Mouse (Mus musculus): Measurements from ENCODE around the gene Gcgr. TPM values are rescaled to one million over a fixed set of nuclear protein-coding genes. Genes with fewer than 3 reads are reported as not detected.

Gcgr gene
- polyA plus RNA-seq, 1 experiment from 2014 or later: 2.2 TPM

DNA sequence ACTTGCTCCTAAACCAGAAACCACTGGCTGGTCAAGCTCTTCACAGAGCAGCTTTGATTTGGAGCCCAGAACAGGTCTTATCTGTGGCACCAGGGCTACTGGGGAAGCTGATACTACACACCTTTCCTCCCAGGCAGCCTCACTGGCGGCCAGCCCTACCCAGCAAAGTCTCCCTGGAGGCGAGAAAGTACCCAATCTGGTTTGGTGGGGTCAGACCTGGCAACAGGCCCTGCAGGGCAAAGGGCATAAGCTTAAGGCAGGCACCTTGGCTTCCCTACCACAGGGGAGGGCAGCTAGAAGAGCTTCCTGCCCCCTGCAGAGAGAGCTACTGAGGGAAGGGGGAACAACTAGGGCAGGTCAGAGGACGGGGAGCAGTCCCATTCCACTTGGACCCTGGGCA is 30.1 kb upstream of the Gcgr start:
- no peak overlapping the region for H3K4me3 ChIP-seq (replicated peaks; ENCODE audit: low read length)
- WGBS: 15% methylated on average over 3 of the region's 3 CpGs
- H3K9me3 ChIP-seq (replicated peaks; ENCODE audit: control insufficient read depth, low read length): no peaks in the 10 kb centered on the region
- H3K36me3 ChIP-seq (ENCODE audit: control insufficient read depth, insufficient read depth, low read length): peaks cover 2% of the 10 kb centered on the region; the same call in 1 of the 2 replicates
- H3K9ac ChIP-seq (ENCODE audit: low read length): peak overlapping the region; percentile 20
- H3K27ac ChIP-seq (ENCODE audit: low read length): peak overlapping the region; percentile 86
- ATAC-seq (ENCODE audit: insufficient read depth, low FRiP score): peak; percentile 89; the same call in 1 of the 2 replicates
- peaks cover 10% of the 10 kb centered on the region; the same call in 1 of the 2 replicates for H3K4me1 ChIP-seq (ENCODE audit: control insufficient read depth, insufficient read depth, low read length)
- H3K4me2 ChIP-seq (ENCODE audit: low read depth, low read length): no peak overlapping the region
- no peaks in the 10 kb centered on the region for H3K27me3 ChIP-seq (ENCODE audit: control insufficient read depth, insufficient read depth, low read length)

DNA sequence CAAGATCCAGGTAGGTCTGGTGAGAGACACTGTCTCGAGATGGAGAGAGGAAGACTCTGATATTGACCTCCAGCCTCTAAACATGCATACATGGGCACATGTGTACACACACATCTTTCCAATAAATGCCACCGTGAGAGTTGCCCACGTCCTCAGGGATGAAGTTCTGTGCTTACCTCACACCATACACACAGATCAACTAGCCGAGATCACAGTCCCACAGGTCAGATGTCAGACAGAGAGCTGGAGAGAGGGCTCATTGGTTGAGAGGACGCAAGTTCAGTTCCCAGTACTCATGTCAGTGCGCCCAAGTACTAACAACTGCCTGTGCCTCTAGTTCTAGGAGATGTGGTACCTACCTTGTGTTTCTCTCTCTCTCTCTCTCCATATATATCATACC is 29.5 kb upstream of the Gcgr start:
- Histone ChIP-seq H3K27ac (ENCODE audit: low read length) (peak overlapping the region; percentile 86; the same call in 1 of the 2 replicates), H3K9me3 (replicated peaks; ENCODE audit: control insufficient read depth, low read length) (no peaks in the 10 kb centered on the region), H3K9ac (ENCODE audit: low read length) (no peak overlapping the region), H3K4me1 (ENCODE audit: control insufficient read depth, insufficient read depth, low read length) (peaks cover 10% of the 10 kb centered on the region; the same call in 1 of the 2 replicates), H3K4me2 (ENCODE audit: low read depth, low read length) (no peak overlapping the region), H3K27me3 (ENCODE audit: control insufficient read depth, insufficient read depth, low read length) (no peaks in the 10 kb centered on the region), H3K4me3 (replicated peaks; ENCODE audit: low read length) (no peak overlapping the region), H3K36me3 (ENCODE audit: control insufficient read depth, insufficient read depth, low read length) (no peaks in the 10 kb centered on the region)
- 60% methylated on average over 6 of the region's 6 CpGs for WGBS
- no peak for ATAC-seq (ENCODE audit: insufficient read depth, low FRiP score)

- H3K36me3 ChIP-seq (ENCODE audit: control insufficient read depth, insufficient read depth, low read length): no peaks in the 10 kb centered on the region
- H3K4me1 ChIP-seq (ENCODE audit: control insufficient read depth, insufficient read depth, low read length): peaks cover 10% of the 10 kb centered on the region; the same call in 1 of the 2 replicates
- 83% methylated on average over 4 of the region's 4 CpGs for WGBS
- no peaks in the 10 kb centered on the region for H3K9me3 ChIP-seq (replicated peaks; ENCODE audit: control insufficient read depth, low read length)
- H3K4me3 ChIP-seq (replicated peaks; ENCODE audit: low read length): no peak overlapping the region
- no peaks in the 10 kb centered on the region for H3K27me3 ChIP-seq (ENCODE audit: control insufficient read depth, insufficient read depth, low read length)
- H3K9ac ChIP-seq (ENCODE audit: low read length): no peak overlapping the region
- no peak overlapping the region for H3K4me2 ChIP-seq (ENCODE audit: low read depth, low read length)
- no peak for ATAC-seq (ENCODE audit: insufficient read depth, low FRiP score)
- H3K27ac ChIP-seq (ENCODE audit: low read length): no peak overlapping the region
Observed at GRCm38 (mm10) chr11:120501701-120502100, 28.8 kb upstream of the Gcgr start.

DNA sequence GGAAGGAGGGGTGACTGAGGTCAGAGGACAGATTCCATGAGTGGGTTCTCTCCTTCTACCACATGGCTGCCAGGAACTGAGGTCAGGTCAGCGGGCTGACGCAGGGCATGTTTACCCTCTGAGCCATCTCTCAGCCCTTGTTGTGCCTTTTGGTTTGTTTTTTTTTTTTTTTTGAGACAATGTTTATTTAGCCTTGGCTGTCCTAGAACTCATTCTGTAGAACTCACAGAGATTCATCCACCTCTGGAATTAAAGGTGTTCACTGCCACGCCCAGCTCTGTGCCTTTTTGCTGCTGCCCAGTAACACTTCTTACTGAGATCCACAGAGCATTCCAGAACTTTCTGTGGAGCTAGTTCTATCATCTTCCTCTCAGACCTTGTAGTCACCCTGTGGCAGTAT is 24.8 kb upstream of the Gcgr start:
- no peak for ATAC-seq (ENCODE audit: insufficient read depth, low FRiP score)
- Histone ChIP-seq H3K36me3 (ENCODE audit: control insufficient read depth, insufficient read depth, low read length) (no peaks in the 10 kb centered on the region), H3K4me2 (ENCODE audit: low read depth, low read length) (no peak overlapping the region), H3K9ac (ENCODE audit: low read length) (no peak overlapping the region), H3K27ac (ENCODE audit: low read length) (no peak overlapping the region), H3K27me3 (ENCODE audit: control insufficient read depth, insufficient read depth, low read length) (no peaks in the 10 kb centered on the region), H3K9me3 (replicated peaks; ENCODE audit: control insufficient read depth, low read length) (no peaks in the 10 kb centered on the region), H3K4me3 (replicated peaks; ENCODE audit: low read length) (no peak overlapping the region), H3K4me1 (ENCODE audit: control insufficient read depth, insufficient read depth, low read length) (peaks cover 12% of the 10 kb centered on the region; the same call in 1 of the 2 replicates)
- WGBS: 77% methylated on average over 3 of the region's 3 CpGs

GRCm38 (mm10) chr11:120506899-120507298 is 23.6 kb upstream of the Gcgr start:
- peaks cover 9% of the 10 kb centered on the region; the same call in 1 of the 2 replicates for H3K4me1 ChIP-seq (ENCODE audit: control insufficient read depth, insufficient read depth, low read length)
- H3K9me3 ChIP-seq (replicated peaks; ENCODE audit: control insufficient read depth, low read length): no peaks in the 10 kb centered on the region
- peak; percentile 54; the same call in 1 of the 2 replicates for ATAC-seq (ENCODE audit: insufficient read depth, low FRiP score)
- no peak overlapping the region for H3K4me3 ChIP-seq (replicated peaks; ENCODE audit: low read length)
- no peaks in the 10 kb centered on the region for H3K27me3 ChIP-seq (ENCODE audit: control insufficient read depth, insufficient read depth, low read length)
- no peak overlapping the region for H3K9ac ChIP-seq (ENCODE audit: low read length)
- H3K4me2 ChIP-seq (ENCODE audit: low read depth, low read length): no peak overlapping the region
- WGBS: 47% methylated on average over 4 of the region's 4 CpGs
- H3K36me3 ChIP-seq (ENCODE audit: control insufficient read depth, insufficient read depth, low read length): no peaks in the 10 kb centered on the region
- H3K27ac ChIP-seq (ENCODE audit: low read length): peak overlapping the region; percentile 91

DNA sequence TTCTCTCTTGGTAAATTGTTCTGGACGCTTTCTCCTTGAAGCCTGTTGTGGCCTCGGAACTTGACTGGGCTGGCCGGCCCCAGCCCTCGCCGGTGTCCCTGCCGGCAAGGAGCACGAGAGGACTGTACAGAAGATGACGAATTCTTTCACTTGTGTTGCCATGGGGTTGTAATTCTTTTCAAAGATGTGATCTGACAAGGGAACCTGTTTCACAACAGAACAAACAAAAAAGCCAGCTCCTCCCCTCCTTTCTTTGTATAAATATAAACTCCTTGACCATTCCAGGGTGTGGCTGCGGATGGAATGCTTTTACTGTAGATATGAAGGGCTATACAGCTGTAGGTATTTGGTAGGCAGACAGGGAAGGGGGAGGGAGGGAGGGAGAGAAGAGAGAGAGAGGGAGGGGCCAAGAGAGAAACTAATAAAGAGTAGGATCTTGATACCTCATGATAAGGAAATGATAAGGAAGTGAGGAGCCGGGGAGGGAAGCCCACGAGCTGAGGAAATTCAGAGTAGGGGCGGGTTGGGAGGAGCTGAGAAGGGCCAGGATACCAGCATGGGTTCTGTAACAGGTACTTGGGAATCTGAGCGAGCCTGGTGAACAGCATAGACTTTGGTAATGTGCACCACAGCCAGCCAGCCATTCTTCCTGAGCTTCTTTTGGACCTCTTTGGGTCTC is 22.7 kb upstream of the Gcgr start:
- Histone ChIP-seq H3K9me3 (replicated peaks; ENCODE audit: control insufficient read depth, low read length) (no peaks in the 10 kb centered on the region), H3K4me3 (replicated peaks; ENCODE audit: low read length) (no peak overlapping the region), H3K9ac (ENCODE audit: low read length) (no peak overlapping the region), H3K27me3 (ENCODE audit: control insufficient read depth, insufficient read depth, low read length) (no peaks in the 10 kb centered on the region), H3K36me3 (ENCODE audit: control insufficient read depth, insufficient read depth, low read length) (no peaks in the 10 kb centered on the region), H3K27ac (ENCODE audit: low read length) (peak overlapping the region; percentile 91), H3K4me1 (ENCODE audit: control insufficient read depth, insufficient read depth, low read length) (peaks cover 9% of the 10 kb centered on the region; the same call in 1 of the 2 replicates), H3K4me2 (ENCODE audit: low read depth, low read length) (no peak overlapping the region)
- peak; percentile 85 for ATAC-seq (ENCODE audit: insufficient read depth, low FRiP score)
- WGBS: 57% methylated on average over 13 of the region's 13 CpGs

DNA sequence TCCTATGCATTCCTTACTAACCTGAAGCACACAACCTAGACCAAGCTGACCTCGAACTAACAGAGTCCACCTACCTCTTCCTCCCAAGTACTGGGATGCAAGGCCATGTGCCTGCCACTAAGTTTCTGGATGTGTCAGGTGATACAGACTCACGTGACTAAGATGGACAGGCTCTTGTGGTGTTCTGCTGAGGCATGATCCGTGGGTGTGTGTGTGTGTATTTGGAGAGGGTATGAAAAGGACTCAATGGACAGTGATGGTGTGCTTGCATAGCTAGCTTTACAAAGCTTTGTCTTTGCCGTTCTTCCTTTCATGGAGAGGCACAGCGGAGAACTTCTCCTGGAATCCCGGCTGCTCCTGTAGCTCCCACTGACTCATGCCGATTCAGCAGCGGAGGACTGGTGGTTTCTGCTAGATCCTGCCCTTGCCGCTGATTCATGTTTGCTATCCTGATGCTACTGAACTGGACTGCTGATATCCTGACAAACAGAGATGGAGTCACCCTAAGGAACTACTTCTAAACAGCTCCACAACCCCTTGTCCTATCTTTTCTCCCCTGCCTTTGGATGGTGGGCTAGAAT is 22.1 kb upstream of the Gcgr start:
- Histone ChIP-seq H3K27me3 (ENCODE audit: control insufficient read depth, insufficient read depth, low read length) (no peaks in the 10 kb centered on the region), H3K4me3 (replicated peaks; ENCODE audit: low read length) (no peak overlapping the region), H3K4me1 (ENCODE audit: control insufficient read depth, insufficient read depth, low read length) (peaks cover 9% of the 10 kb centered on the region; the same call in 1 of the 2 replicates), H3K9me3 (replicated peaks; ENCODE audit: control insufficient read depth, low read length) (no peaks in the 10 kb centered on the region), H3K27ac (ENCODE audit: low read length) (peak overlapping the region; percentile 89), H3K4me2 (ENCODE audit: low read depth, low read length) (no peak overlapping the region), H3K9ac (ENCODE audit: low read length) (no peak overlapping the region), H3K36me3 (ENCODE audit: control insufficient read depth, insufficient read depth, low read length) (no peaks in the 10 kb centered on the region)
- no peak for ATAC-seq (ENCODE audit: insufficient read depth, low FRiP score)
- WGBS: 65% methylated on average over 9 of the region's 9 CpGs

GRCm38 (mm10) chr11:120509940-120510339 is 20.6 kb upstream of the Gcgr start:
- H3K27me3 ChIP-seq (ENCODE audit: control insufficient read depth, insufficient read depth, low read length): no peaks in the 10 kb centered on the region
- H3K4me2 ChIP-seq (ENCODE audit: low read depth, low read length): peak overlapping the region; percentile 52
- H3K9ac ChIP-seq (ENCODE audit: low read length): peak overlapping the region; percentile 71; the same call in 1 of the 2 replicates
- no peaks in the 10 kb centered on the region for H3K9me3 ChIP-seq (replicated peaks; ENCODE audit: control insufficient read depth, low read length)
- no peak for ATAC-seq (ENCODE audit: insufficient read depth, low FRiP score)
- peak overlapping the region; percentile 83 for H3K27ac ChIP-seq (ENCODE audit: low read length)
- H3K4me1 ChIP-seq (ENCODE audit: control insufficient read depth, insufficient read depth, low read length): peaks cover 9% of the 10 kb centered on the region; the same call in 1 of the 2 replicates
- H3K4me3 ChIP-seq (replicated peaks; ENCODE audit: low read length): 0 out of 2 replicates have a peak overlapping the region, but pooled peaks have one; percentile 24
- WGBS: 36% methylated on average over 4 of the region's 4 CpGs
- H3K36me3 ChIP-seq (ENCODE audit: control insufficient read depth, insufficient read depth, low read length): no peaks in the 10 kb centered on the region

- Histone ChIP-seq H3K4me2 (ENCODE audit: low read depth, low read length) (peak overlapping the region; percentile 52), H3K4me3 (replicated peaks; ENCODE audit: low read length) (peak overlapping the region; percentile 24), H3K9me3 (replicated peaks; ENCODE audit: control insufficient read depth, low read length) (no peaks in the 10 kb centered on the region), H3K36me3 (ENCODE audit: control insufficient read depth, insufficient read depth, low read length) (no peaks in the 10 kb centered on the region), H3K27ac (ENCODE audit: low read length) (peak overlapping the region; percentile 83), H3K9ac (ENCODE audit: low read length) (peak overlapping the region; percentile 71), H3K27me3 (ENCODE audit: control insufficient read depth, insufficient read depth, low read length) (no peaks in the 10 kb centered on the region), H3K4me1 (ENCODE audit: control insufficient read depth, insufficient read depth, low read length) (peaks cover 9% of the 10 kb centered on the region; the same call in 1 of the 2 replicates)
- no peak for ATAC-seq (ENCODE audit: insufficient read depth, low FRiP score)
- 6% methylated on average over 16 of the region's 16 CpGs for WGBS
Observed at GRCm38 (mm10) chr11:120510375-120511030, 20.0 kb upstream of the Gcgr start.

All from stomach, embryonic 16.5 days (tissue).